Mouse (Mus musculus) right cerebral cortex, postnatal 14 days (tissue): ENCODE data around the gene Tmco1.
A peak's percentile ranks its signal among the peaks of the same experiment; 100 is the strongest.

Experiments
- DNase-seq: peaks from one replicate; pipeline ENCODE4 v3.0.0; 2022

Tmco1 gene

DNA sequence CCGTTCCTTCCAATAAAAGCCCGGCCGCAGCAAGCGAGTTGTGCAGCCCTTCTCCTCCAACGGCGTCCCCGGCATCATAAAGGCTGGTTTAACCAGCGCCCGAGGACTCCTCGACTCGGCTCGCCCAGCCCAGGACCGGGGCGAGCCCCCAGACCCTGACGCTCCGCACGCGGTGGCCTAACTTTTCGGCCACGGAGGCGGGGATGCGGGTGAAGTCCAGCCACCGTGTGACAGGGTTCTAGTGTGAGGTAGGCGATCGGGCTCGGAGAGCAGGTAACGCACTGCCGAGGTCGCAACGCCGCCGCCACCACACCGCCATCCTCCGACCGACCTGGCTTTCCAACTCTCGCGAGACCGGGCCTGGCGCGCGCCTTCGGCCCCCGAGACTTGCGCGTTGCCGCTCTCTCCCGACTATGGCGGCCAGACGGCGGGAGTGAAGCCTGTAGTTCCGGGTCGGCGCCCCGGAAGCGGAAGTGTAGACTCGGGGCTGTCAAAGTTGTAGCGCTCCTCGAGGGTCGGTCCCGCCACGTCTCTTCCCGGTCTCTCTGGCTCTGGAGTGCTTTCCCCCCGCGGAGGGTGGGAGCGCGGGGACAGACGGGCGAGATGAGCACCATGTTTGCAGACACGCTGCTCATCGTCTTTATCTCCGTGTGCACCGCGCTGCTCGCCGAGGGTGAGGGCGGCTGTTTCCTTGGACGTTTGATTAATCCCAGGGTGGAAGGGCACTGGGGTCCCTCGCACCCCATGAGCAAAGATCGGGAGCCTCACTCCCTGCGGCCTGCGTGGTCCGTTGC is at the start of gene Tmco1:
Gene Tmco1, plus strand, starts transcription at position 118 of the 794 bp plus-strand sequence.
- peak; percentile 99 for DNase-seq

DNA sequence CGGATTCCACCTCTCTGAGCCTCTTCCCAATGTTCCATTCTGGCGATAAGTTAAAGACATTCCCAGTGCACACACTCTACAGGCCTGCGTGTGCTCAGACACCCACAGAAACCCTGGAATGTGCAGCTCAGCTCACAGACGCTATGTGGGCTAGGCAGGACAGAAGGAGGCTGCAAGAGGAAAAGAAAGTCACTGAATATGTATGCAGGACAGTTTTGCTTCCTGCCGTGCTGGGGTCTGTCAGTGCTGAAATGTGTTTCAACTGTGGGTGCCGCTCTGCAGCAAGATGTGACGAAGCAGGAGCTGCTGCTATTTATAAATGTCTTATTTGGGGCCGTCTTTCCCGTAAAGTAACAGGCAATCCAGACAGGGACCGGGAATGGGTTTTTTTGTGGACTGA is 48.5 kb upstream of the Tmco1 start:
- DNase-seq = peak; percentile 47

DNA sequence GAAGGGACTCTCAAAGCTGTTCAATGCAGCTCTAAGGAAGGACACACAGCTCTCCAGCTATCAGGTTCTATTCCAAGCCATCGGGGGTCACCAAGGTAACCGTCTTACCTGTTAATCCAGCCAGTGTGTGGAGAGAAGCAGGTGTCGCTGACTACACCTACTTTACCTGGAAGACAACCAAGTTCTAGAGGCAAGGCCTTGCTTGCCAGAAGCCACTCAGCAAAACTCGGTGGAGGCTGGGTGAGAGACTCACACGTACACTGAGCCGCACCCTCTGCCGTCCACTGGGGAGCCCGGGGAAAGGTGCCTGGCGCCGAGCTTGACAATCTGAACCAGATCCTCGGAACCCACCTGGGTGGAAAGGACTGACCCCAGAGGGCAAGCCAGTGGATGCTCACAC is 46.4 kb upstream of the Tmco1 start:
- no peak for DNase-seq

- DNase-seq = no peak
Measured at GRCm38 (mm10) chr1:167262489-167263041, 45.6 kb upstream of the Tmco1 start.

DNA sequence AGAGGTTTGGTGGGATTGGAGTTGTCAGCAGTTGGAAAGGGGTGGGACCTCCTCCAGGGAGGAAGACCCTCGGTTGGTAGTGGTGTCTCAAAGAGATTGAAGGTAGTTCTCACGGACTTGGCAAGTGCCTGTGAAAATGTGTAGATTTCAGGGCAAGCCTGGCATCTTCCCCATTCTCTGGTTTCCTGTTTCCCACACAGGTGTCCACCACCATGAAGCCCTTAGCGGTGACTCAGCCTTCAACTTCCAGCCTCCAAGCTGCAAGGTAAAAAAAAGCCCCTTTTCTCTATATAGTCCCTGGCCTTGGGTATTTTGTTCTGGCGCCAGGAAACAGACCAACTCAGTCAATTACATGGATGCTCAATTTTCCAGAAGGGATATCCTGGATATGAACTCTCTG is 42.8 kb upstream of the Tmco1 start:
- no peak for DNase-seq

DNA sequence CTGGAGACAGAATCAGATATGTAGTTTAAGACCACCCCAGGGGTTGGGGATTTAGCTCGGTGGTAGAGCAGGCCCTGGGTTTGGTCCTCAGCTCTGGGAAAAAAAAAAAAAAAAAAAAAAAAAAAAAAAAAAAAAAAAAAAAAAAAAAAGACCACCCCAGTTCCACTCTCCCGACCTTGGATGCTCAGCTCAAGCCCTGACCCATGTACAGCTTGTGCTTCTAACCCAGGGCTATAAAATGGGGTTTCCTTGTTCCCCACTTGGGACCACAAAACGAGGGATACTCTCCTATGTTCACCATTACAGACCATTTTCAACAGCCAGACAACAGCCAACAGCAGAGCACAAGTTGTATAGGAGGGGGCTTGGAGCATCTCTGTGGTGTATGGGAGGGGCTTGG is 41.5 kb upstream of the Tmco1 start:
- DNase-seq = no peak

GRCm38 (mm10) chr1:167268360-167269063 is 39.7 kb upstream of the Tmco1 start:
- DNase-seq = no peak

GRCm38 (mm10) chr1:167269350-167269811 is 38.8 kb upstream of the Tmco1 start:
- DNase-seq = no peak

GRCm38 (mm10) chr1:167269856-167270270 is 38.3 kb upstream of the Tmco1 start:
- DNase-seq = peak; percentile 71

GRCm38 (mm10) chr1:167270342-167271111 is 37.7 kb upstream of the Tmco1 start:
- peak; percentile 38 for DNase-seq

DNA sequence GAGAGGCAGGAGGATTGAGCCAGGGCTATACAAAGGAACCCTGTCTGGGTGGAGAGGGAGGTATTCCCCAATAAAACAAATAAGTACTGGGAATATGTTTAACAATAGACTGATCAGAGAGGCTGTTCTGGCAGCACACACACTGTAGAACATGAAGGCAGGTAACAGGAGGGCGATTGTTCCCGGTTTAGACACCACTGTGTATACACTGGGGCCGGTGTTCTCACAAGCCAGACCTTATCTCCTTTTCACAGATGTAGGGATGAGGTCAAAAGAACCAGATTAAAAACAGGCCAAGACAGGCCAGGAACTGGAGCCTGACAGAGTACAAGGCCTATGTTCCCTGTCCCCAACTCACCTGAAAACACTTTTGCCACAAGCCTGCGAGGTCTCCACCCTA is 36.9 kb upstream of the Tmco1 start:
- DNase-seq = no peak

DNA sequence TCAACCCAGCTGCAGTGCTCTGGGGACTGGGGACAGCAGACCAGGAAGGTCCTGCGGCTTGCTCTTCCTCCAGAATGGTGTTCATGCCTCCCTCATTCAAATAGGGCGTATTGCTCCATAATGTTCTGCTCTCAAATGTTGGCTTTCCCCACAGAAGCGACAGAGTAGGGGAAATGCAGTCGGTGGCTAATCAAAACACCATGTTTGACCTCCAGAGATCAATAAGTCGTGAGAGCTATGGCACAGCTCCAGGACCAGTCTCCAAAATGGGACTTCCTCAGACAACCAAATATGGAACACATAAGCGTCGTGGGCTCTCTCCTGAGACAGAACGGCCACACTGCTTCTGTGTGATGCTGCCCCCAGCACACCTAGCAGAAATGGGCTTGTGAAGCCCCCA is 36.3 kb upstream of the Tmco1 start:
- DNase-seq = no peak

DNA sequence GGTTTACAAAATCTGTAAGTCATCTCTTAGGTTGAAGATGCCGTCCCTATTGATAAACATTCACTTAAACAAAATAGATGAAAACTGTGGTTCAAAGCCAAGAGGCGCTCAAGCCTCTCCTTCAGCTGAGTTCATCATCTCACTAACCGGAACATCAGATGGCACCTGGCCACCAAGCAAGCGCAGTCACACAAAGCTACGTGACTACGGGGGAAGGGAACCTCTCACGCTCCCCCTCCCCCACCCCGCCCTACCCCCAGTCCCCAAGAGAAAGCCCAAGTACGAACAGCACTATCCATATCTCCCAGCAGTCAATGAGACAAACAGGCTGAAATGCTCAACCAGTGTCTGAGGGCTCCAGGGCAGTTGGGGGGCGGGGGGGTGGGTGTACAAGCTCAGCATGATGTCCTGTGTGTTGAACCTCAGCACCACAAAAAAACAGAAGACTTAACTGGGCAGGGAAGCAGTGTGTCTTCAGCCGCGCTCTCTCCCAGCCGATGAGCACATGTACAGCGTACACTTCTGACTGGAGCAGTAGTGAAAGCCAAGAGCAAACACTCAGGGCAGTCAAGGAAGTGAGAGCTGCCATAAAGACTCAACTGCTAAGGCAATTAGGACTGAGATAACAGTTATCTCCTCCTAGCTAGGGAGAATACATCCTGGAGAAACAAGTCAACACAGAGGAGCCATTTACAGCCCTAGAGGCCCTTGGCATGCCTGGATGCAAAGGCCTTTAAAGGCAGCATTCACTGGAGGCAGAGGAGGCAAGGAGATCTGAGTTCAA is 34.6 kb upstream of the Tmco1 start:
- DNase-seq = no peak

DNA sequence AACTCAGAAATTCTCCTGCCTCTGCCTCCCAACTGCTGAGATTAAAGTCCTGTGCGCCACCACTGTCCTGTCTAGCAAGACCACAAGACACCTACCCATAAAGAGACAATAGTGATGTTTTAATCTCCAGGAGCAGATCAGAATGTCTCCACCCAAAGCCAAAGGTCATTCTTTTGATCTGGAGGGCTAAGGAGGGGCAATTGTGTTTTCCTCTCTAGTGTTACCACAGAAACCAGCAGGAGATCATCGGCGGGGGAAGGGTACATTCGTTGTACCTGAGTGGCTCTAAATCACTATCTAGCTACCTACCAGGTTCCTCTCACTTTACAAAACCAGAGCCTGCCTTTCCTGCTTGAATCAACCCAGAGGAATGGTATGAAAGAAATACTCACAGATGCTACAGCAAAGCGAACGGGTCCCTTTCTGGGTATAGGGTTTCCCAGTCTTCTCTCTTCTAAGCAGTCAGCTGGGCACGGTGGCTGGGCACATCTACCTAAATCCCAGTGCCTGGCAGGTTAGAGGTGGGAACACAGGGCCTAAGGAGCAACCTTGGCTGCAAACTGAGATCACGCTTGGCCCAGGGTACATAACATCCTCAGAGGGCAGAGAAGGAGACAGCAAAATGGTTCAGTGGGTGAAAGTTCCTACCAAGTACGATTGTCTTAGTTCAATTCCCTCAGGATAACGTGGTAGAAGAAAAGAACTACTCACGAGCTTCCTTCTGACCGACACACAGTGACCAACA is 33.4 kb upstream of the Tmco1 start:
- no peak for DNase-seq

DNA sequence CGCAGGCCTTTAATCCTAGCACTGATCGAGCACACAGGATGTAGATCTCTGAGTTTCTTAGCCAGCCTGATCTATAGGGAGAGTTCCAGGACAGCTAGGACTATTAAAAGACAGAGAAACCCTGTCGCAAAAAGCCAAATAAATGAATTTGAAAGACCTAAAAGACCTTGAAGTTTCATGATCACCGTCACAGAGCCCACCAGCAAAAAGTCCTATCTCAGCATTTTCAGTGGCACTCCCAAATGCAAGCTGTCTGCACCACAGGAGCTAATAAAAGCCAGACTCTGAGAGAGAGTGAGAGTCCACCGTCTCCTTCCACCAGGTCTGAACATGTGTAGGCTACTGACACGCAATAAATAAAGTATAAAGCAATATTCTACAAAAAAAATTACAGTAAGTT is 29.8 kb upstream of the Tmco1 start:
- no peak for DNase-seq

DNA sequence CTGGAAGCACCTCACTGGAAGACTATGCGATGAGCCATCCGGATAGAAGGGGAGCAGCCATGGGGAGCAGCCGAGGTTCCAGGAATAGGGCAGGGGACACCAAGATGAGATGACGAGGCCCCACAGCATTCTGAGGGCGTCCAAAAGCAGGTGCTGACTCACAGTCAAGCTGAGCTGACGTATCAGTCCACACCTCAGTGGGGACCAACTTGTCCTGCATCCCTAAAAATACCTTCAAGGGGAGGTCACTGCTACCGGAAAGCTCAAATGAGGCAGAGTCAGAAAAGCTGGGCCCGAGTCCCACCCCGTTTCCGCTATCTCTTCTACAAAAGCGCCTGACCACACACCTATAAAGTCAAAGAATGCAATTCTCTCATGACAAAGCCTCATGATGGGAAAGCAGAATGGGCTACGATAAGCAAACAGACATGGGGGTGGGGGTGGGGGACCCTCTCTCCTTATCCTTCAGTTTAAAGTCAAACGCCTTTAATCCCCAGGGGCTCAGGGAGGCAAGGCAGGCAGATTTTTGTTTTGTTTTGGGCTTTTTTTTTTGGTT is 28.9 kb upstream of the Tmco1 start:
- DNase-seq = no peak

DNA sequence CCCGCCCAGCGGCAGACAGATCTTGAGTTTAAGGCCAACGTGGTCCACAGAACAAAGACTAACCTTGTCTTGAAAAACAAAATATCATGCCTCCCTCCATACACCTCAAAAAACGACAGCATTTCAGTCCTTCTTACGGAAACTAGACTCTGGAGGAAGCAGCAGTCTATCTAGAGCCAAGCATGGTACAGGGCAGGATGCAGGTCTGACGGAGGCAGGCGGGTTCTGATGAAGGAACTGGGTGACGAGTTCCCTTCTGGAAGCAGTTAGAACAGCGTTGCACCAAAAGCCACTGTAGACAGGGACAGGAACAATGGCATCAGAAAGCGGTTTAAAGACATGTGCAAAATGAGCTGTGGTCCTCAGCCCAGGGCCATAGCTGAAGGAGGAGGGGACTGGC is 28.1 kb upstream of the Tmco1 start:
- no peak for DNase-seq

- no peak for DNase-seq
Measured at GRCm38 (mm10) chr1:167282112-167282511, 26.1 kb upstream of the Tmco1 start.

GRCm38 (mm10) chr1:167282768-167283167 is 25.4 kb upstream of the Tmco1 start:
- DNase-seq = no peak

- peak; percentile 65 for DNase-seq
Measured at GRCm38 (mm10) chr1:167283441-167284257, 24.5 kb upstream of the Tmco1 start.
